Mouse (Mus musculus): ENCODE measurements at regions not wholly inside any gene's neighbourhood (a gene's known extent, or its start where the extent isn't known, plus 50 kb on each side); places are given as distances from the start of the nearest gene placed in this dataset. TPM values are rescaled to one million over a fixed set of nuclear protein-coding genes. Genes with fewer than 3 reads are reported as not detected.

GRCm38 (mm10) chr2:139381628-139382027, 112.1 kb upstream of the Sptlc3 start:
- Histone ChIP-seq H3K4me2 (replicated peaks) (no peak overlapping the region), H3K9ac (no peak overlapping the region), H3K4me1 (no peaks in the 10 kb centered on the region), H3K27me3 (no peaks in the 10 kb centered on the region), H3K27ac (replicated peaks) (no peak overlapping the region), H3K36me3 (no peaks in the 10 kb centered on the region), H3K9me3 (replicated peaks) (no peaks in the 10 kb centered on the region), H3K4me3 (replicated peaks) (no peak overlapping the region)
- no peak for ATAC-seq (ENCODE audit: insufficient number of reproducible peaks, low FRiP score, low TSS enrichment, low read depth)
- 0% methylated on average over 1 of the region's 1 CpGs for WGBS

GRCm38 (mm10) chr2:139413559-139413958, 80.2 kb upstream of the Sptlc3 start:
- Histone ChIP-seq H3K4me3 (replicated peaks) (no peak overlapping the region), H3K4me1 (no peaks in the 10 kb centered on the region), H3K9me3 (replicated peaks) (no peaks in the 10 kb centered on the region), H3K4me2 (replicated peaks) (no peak overlapping the region), H3K27ac (replicated peaks) (no peak overlapping the region), H3K36me3 (no peaks in the 10 kb centered on the region), H3K27me3 (no peaks in the 10 kb centered on the region), H3K9ac (no peak overlapping the region)
- 64% methylated on average over 3 of the region's 3 CpGs for WGBS
- no peak for ATAC-seq (ENCODE audit: insufficient number of reproducible peaks, low FRiP score, low TSS enrichment, low read depth)

GRCm38 (mm10) chr2:139417506-139417905, 76.2 kb upstream of the Sptlc3 start:
- Histone ChIP-seq H3K9me3 (replicated peaks) (no peaks in the 10 kb centered on the region), H3K27me3 (no peaks in the 10 kb centered on the region), H3K4me3 (replicated peaks) (no peak overlapping the region), H3K4me2 (replicated peaks) (no peak overlapping the region), H3K36me3 (no peaks in the 10 kb centered on the region), H3K27ac (replicated peaks) (no peak overlapping the region), H3K9ac (no peak overlapping the region), H3K4me1 (no peaks in the 10 kb centered on the region)
- WGBS, result 17% methylated on average over 1 of the region's 1 CpGs
- ATAC-seq (ENCODE audit: insufficient number of reproducible peaks, low FRiP score, low TSS enrichment, low read depth), result no peak

- no peak for ATAC-seq (ENCODE audit: insufficient number of reproducible peaks, low FRiP score, low TSS enrichment, low read depth)
- WGBS, result 78% methylated on average over 3 of the region's 3 CpGs
- H3K4me2 ChIP-seq (replicated peaks), result no peak overlapping the region
- no peak overlapping the region for H3K27ac ChIP-seq (replicated peaks)
- H3K4me3 ChIP-seq (replicated peaks), result no peak overlapping the region
- no peaks in the 10 kb centered on the region for H3K4me1 ChIP-seq
- H3K9ac ChIP-seq, result no peak overlapping the region
- no peaks in the 10 kb centered on the region for H3K9me3 ChIP-seq (replicated peaks)
- H3K36me3 ChIP-seq, result no peaks in the 10 kb centered on the region
- H3K27me3 ChIP-seq, result no peaks in the 10 kb centered on the region
These were observed 71.0 kb upstream of the Sptlc3 start for GRCm38 (mm10) chr2:139422678-139423077.

GRCm38 (mm10) chr2:139423413-139423812, 70.3 kb upstream of the Sptlc3 start:
- Histone ChIP-seq H3K27ac (replicated peaks) (no peak overlapping the region), H3K9ac (no peak overlapping the region), H3K9me3 (replicated peaks) (no peaks in the 10 kb centered on the region), H3K36me3 (no peaks in the 10 kb centered on the region), H3K27me3 (no peaks in the 10 kb centered on the region), H3K4me2 (replicated peaks) (no peak overlapping the region), H3K4me1 (no peaks in the 10 kb centered on the region), H3K4me3 (replicated peaks) (no peak overlapping the region)
- no peak for ATAC-seq (ENCODE audit: insufficient number of reproducible peaks, low FRiP score, low TSS enrichment, low read depth)
- WGBS, result 76% methylated on average over 2 of the region's 2 CpGs

MicroRNAs in the stretch of these regions (microRNA counts, 519-probe panel; counts per million panel counts)
- not detected for microRNA mmu-miR-1952

Small RNA genes lying in the stretch of these regions (microRNA-seq; reads per million reads assigned to microRNA genes)
- gene Mir1952 (ENCODE audit: borderline number of aligned reads), result not detected
